Mouse (Mus musculus): ENCODE measurements around the gene Gm14403. TPM values are rescaled to one million over a fixed set of nuclear protein-coding genes. Genes with fewer than 3 reads are reported as not detected.
"Not testable (repeated sequence)": the region's sequence is repeated elsewhere in the genome, so short reads cannot be mapped to it uniquely, and the experiment has no call there.

Gm14403 gene
- polyA plus RNA-seq, 2 experiments: 1.2 to 1.6 TPM

DNA sequence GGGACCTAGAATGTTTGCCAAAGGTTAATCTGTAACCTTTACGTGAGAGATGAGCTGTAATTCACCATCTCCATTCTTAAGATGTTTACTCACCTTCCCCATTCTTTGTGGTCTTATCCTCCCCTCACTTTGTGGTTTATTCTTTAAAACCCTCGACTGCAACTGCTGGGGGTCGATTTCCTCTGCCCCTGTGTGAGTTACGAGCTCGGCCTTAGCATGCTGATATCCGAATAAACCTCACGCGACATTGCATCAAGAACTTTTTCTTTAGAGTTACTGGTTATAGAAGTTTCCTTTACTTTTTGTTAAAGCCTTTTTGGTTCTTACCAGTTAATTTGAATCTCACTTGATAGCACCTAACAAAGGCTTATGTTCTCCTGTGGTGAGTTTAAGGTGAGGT, 22.0 kb downstream of the Gm14403 start:
- WGBS (ENCODE audit: insufficient replicate concordance): 61% methylated on average over 8 of the region's 8 CpGs

GRCm38 (mm10) chr2:177523061-177523460, 25.0 kb downstream of the Gm14403 start:
- Histone ChIP-seq H3K9ac (replicated peaks) (no peak overlapping the region), H3K4me2 (ENCODE audit: low read depth) (no peak overlapping the region), H3K36me3 (replicated peaks; ENCODE audit: control insufficient read depth, insufficient read depth, low read depth) (no peaks in the 10 kb centered on the region), H3K9me3 (ENCODE audit: control insufficient read depth, low read length) (no peaks in the 10 kb centered on the region), H3K4me1 (replicated peaks; ENCODE audit: control insufficient read depth in 2 of 2, insufficient read depth in 2 of 2, low read length in 1 of 2) (no peaks in the 10 kb centered on the region), H3K4me3 (ENCODE audit: insufficient read depth in 1 of 2, low read depth in 2 of 2, low read length in 2 of 2) (no peak overlapping the region), H3K27ac (no peak overlapping the region), H3K27me3 (ENCODE audit: control insufficient read depth, insufficient read depth, low read length) (no peaks in the 10 kb centered on the region)
- no peak for ATAC-seq (ENCODE audit: insufficient read depth)
- WGBS (ENCODE audit: insufficient replicate concordance): 78% methylated on average over 20 of the region's 20 CpGs
- no peak for DNase-seq (ENCODE audit: low read depth in 3 of 3, low spot score in 3 of 3)
- no peak for TF ChIP-seq CTCF (IDR thresholded peaks at IDR 0.05; ENCODE audit: low read depth)
- TF ChIP-seq EP300 (IDR thresholded peaks at IDR 0.05; ENCODE audit: low read depth): no peak

More for the DNA sequence above, 22.0 kb downstream of the Gm14403 start:
- no peak for DNase-seq (ENCODE audit: low read depth in 3 of 3, low spot score in 3 of 3)
- Histone ChIP-seq H3K27me3 (ENCODE audit: control insufficient read depth, insufficient read depth, low read length) (no peaks in the 10 kb centered on the region), H3K9ac (replicated peaks) (no peak overlapping the region), H3K9me3 (ENCODE audit: control insufficient read depth, low read length) (no peaks in the 10 kb centered on the region), H3K36me3 (replicated peaks; ENCODE audit: control insufficient read depth, insufficient read depth, low read depth) (no peaks in the 10 kb centered on the region), H3K4me2 (ENCODE audit: low read depth) (no peak overlapping the region), H3K4me3 (ENCODE audit: insufficient read depth in 1 of 2, low read depth in 2 of 2, low read length in 2 of 2) (no peak overlapping the region), H3K27ac (no peak overlapping the region), H3K4me1 (replicated peaks; ENCODE audit: control insufficient read depth in 2 of 2, insufficient read depth in 2 of 2, low read length in 1 of 2) (no peaks in the 10 kb centered on the region)
- ATAC-seq (ENCODE audit: insufficient read depth): no peak
- no peak for TF ChIP-seq EP300 (IDR thresholded peaks at IDR 0.05; ENCODE audit: low read depth)
- TF ChIP-seq CTCF (IDR thresholded peaks at IDR 0.05; ENCODE audit: low read depth): no peak

DNA sequence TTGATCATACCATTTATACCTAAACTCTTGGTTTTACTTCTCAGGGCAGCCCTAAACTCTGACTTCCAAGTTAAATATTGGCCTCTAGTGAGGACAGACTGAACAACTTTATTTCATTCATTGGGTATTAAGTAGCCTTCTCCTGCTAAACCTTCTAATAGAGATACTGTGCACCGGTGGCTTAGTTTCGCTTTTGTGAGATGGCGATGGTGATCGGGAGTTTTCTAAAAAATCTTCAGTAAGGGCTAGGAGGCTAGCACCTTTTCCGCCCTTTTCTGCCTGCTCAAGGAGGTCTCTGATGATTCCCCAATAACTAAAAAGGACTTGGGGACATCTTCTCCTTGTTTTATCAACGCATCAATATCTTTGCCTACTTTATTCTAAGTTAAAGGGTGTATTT, 25.7 kb downstream of the Gm14403 start:
- not testable (repeated sequence) for ATAC-seq (ENCODE audit: insufficient read depth); H3K36me3 ChIP-seq (replicated peaks; ENCODE audit: control insufficient read depth, insufficient read depth, low read depth); H3K4me1 ChIP-seq (replicated peaks; ENCODE audit: control insufficient read depth in 2 of 2, insufficient read depth in 2 of 2, low read length in 1 of 2); H3K4me2 ChIP-seq (ENCODE audit: low read depth); DNase-seq (ENCODE audit: low read depth in 3 of 3, low spot score in 3 of 3); H3K27me3 ChIP-seq (ENCODE audit: control insufficient read depth, insufficient read depth, low read length); H3K27ac ChIP-seq; H3K9me3 ChIP-seq (ENCODE audit: control insufficient read depth, low read length); H3K9ac ChIP-seq (replicated peaks); H3K4me3 ChIP-seq (ENCODE audit: insufficient read depth in 1 of 2, low read depth in 2 of 2, low read length in 2 of 2)
- WGBS (ENCODE audit: insufficient replicate concordance): 74% methylated on average over 6 of the region's 6 CpGs

- not testable (repeated sequence) for H3K4me1 ChIP-seq (replicated peaks; ENCODE audit: control insufficient read depth in 2 of 2, insufficient read depth in 2 of 2, low read length in 1 of 2); H3K9me3 ChIP-seq (ENCODE audit: control insufficient read depth, low read length); H3K36me3 ChIP-seq (replicated peaks; ENCODE audit: control insufficient read depth, insufficient read depth, low read depth); H3K4me3 ChIP-seq (ENCODE audit: insufficient read depth in 1 of 2, low read depth in 2 of 2, low read length in 2 of 2); H3K27ac ChIP-seq; H3K4me2 ChIP-seq (ENCODE audit: low read depth); H3K27me3 ChIP-seq (ENCODE audit: control insufficient read depth, insufficient read depth, low read length); DNase-seq (ENCODE audit: low read depth in 3 of 3, low spot score in 3 of 3); H3K9ac ChIP-seq (replicated peaks); ATAC-seq (ENCODE audit: insufficient read depth)
- WGBS (ENCODE audit: insufficient replicate concordance): 77% methylated on average over 16 of the region's 16 CpGs
Measured at GRCm38 (mm10) chr2:177524171-177524570, 26.2 kb downstream of the Gm14403 start.

DNA sequence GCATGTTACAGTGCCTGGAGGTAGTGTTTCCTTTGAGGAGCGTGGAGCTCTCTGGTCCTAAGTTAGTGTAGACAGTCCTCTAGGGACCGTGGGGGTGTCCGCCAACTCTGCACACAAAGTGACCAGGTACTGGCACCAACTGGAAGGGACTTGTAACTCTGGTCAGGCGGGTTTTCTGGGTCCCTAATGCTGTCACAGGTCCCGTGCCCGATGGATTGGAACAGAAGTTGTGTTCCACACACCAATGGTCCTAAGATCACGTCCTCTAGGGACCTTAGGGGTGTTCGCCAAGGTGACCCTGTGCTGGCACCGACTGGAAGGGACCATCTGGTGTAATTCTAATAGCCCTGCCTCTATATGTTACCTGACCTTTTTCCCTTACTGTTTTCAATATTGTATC, 37.9 kb downstream of the Gm14403 start:
- no peaks in the 10 kb centered on the region for H3K27me3 ChIP-seq (ENCODE audit: control insufficient read depth, insufficient read depth, low read length)

DNA sequence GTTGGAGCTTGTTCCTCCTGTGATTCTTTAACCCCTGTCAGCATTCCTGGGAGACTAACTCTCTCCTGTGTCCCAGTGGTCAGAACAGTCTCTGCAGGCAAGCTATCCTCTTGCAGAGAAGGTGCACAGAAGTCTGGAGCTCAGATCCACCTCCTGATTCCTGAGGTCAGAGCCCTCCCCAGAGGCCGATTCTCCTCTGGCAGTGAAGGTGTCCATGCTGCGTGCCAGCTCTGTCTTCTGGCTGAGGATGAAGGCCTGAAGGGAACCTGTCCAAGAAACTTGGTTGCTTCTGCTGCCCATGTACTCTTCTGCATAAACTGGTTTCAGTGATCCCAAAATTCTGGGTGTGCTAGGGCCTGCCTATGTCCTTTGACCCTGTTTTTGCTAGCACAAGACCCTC, 39.1 kb downstream of the Gm14403 start:
- WGBS (ENCODE audit: insufficient replicate concordance): 79% methylated on average over 2 of the region's 2 CpGs
- not testable (repeated sequence) for H3K27ac ChIP-seq; H3K27me3 ChIP-seq (ENCODE audit: control insufficient read depth, insufficient read depth, low read length); H3K4me3 ChIP-seq (ENCODE audit: insufficient read depth in 1 of 2, low read depth in 2 of 2, low read length in 2 of 2); H3K36me3 ChIP-seq (replicated peaks; ENCODE audit: control insufficient read depth, insufficient read depth, low read depth); H3K4me1 ChIP-seq (replicated peaks; ENCODE audit: control insufficient read depth in 2 of 2, insufficient read depth in 2 of 2, low read length in 1 of 2); H3K9ac ChIP-seq (replicated peaks); H3K9me3 ChIP-seq (ENCODE audit: control insufficient read depth, low read length); DNase-seq (ENCODE audit: low read depth in 3 of 3, low spot score in 3 of 3); H3K4me2 ChIP-seq (ENCODE audit: low read depth); ATAC-seq (ENCODE audit: insufficient read depth)

More for the DNA sequence above, 37.9 kb downstream of the Gm14403 start:
- no peak for TF ChIP-seq CTCF (IDR thresholded peaks at IDR 0.05; ENCODE audit: low read depth)
- TF ChIP-seq EP300 (IDR thresholded peaks at IDR 0.05; ENCODE audit: low read depth): no peak
- DNase-seq (ENCODE audit: low read depth in 3 of 3, low spot score in 3 of 3) (no peak), ATAC-seq (ENCODE audit: insufficient read depth) (no peak)
- WGBS (ENCODE audit: insufficient replicate concordance): 55% methylated on average over 9 of the region's 9 CpGs
- H3K9me3 ChIP-seq (ENCODE audit: control insufficient read depth, low read length): no peaks in the 10 kb centered on the region
- no peak overlapping the region for H3K4me3 ChIP-seq (ENCODE audit: insufficient read depth in 1 of 2, low read depth in 2 of 2, low read length in 2 of 2)
- no peak overlapping the region for H3K4me2 ChIP-seq (ENCODE audit: low read depth)
- no peaks in the 10 kb centered on the region for H3K36me3 ChIP-seq (replicated peaks; ENCODE audit: control insufficient read depth, insufficient read depth, low read depth)
- no peaks in the 10 kb centered on the region for H3K4me1 ChIP-seq (replicated peaks; ENCODE audit: control insufficient read depth in 2 of 2, insufficient read depth in 2 of 2, low read length in 1 of 2)
- H3K9ac ChIP-seq (replicated peaks): no peak overlapping the region
- H3K27ac ChIP-seq: no peak overlapping the region

- H3K27ac ChIP-seq; H3K9ac ChIP-seq (replicated peaks); H3K4me3 ChIP-seq (ENCODE audit: insufficient read depth in 1 of 2, low read depth in 2 of 2, low read length in 2 of 2); DNase-seq (ENCODE audit: low read depth in 3 of 3, low spot score in 3 of 3); H3K9me3 ChIP-seq (ENCODE audit: control insufficient read depth, low read length); ATAC-seq (ENCODE audit: insufficient read depth); H3K27me3 ChIP-seq (ENCODE audit: control insufficient read depth, insufficient read depth, low read length); H3K4me1 ChIP-seq (replicated peaks; ENCODE audit: control insufficient read depth in 2 of 2, insufficient read depth in 2 of 2, low read length in 1 of 2); H3K36me3 ChIP-seq (replicated peaks; ENCODE audit: control insufficient read depth, insufficient read depth, low read depth); H3K4me2 ChIP-seq (ENCODE audit: low read depth): not testable (repeated sequence)
- WGBS (ENCODE audit: insufficient replicate concordance): 57% methylated on average over 5 of the region's 5 CpGs
Measured at GRCm38 (mm10) chr2:177537717-177538116, 39.7 kb downstream of the Gm14403 start.

DNA sequence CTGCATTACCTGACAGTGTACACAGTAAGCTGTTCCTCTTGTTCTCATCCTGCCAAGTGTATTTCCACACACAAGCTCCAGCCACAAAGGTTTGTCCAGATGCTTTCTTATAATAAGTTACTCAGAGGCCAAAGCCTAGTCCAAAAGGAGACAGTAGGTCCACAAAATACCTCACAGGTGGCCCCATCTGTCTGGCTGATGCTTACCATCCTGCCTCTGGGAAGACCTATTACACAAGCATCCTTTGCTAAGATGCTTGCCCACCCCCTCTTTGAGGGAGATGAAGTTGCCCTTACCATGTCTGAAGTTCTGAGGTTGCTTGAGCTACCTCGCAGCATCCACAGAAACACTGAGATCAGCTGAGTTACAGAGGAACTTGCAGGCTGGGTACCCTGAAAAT, 57.2 kb downstream of the Gm14403 start:
- ATAC-seq (ENCODE audit: insufficient read depth); H3K4me1 ChIP-seq (replicated peaks; ENCODE audit: control insufficient read depth in 2 of 2, insufficient read depth in 2 of 2, low read length in 1 of 2); H3K9me3 ChIP-seq (ENCODE audit: control insufficient read depth, low read length); DNase-seq (ENCODE audit: low read depth in 3 of 3, low spot score in 3 of 3); H3K9ac ChIP-seq (replicated peaks); H3K27ac ChIP-seq; H3K36me3 ChIP-seq (replicated peaks; ENCODE audit: control insufficient read depth, insufficient read depth, low read depth); H3K4me2 ChIP-seq (ENCODE audit: low read depth); H3K27me3 ChIP-seq (ENCODE audit: control insufficient read depth, insufficient read depth, low read length); H3K4me3 ChIP-seq (ENCODE audit: insufficient read depth in 1 of 2, low read depth in 2 of 2, low read length in 2 of 2): not testable (repeated sequence)
- WGBS (ENCODE audit: insufficient replicate concordance): no CpG with 5 or more reads among the region's 1 CpGs

All from liver, embryonic 14.5 days (tissue).